Mouse (Mus musculus): ENCODE measurements around the gene Gch1. TPM values are rescaled to one million over a fixed set of nuclear protein-coding genes. Genes with fewer than 3 reads are reported as not detected.

The Gch1 gene
- polyA plus RNA-seq, 1 experiment from 2014 or later: 1.3 TPM

GRCm38 (mm10) chr14:47193506-47193905 is 4.3 kb upstream of the Gch1 start:
- no peak for ATAC-seq (ENCODE audit: insufficient number of reproducible peaks, low FRiP score, low TSS enrichment, low read depth)
- no peaks in the 10 kb centered on the region for H3K36me3 ChIP-seq (ENCODE audit: control insufficient read depth, insufficient read depth, low read length)
- 82% methylated on average over 6 of the region's 6 CpGs for WGBS

GRCm38 (mm10) chr14:47191861-47192260 is 2.6 kb upstream of the Gch1 start:
- Histone ChIP-seq H3K27ac (replicated peaks; ENCODE audit: low read depth, low read length) (no peak overlapping the region), H3K9me3 (ENCODE audit: control insufficient read depth, low read length) (no peaks in the 10 kb centered on the region), H3K36me3 (ENCODE audit: control insufficient read depth, insufficient read depth, low read length) (no peaks in the 10 kb centered on the region), H3K27me3 (ENCODE audit: control insufficient read depth, insufficient read depth, low read length) (peaks cover 11% of the 10 kb centered on the region), H3K4me3 (ENCODE audit: low read depth, low read length) (no peak overlapping the region), H3K4me1 (ENCODE audit: control insufficient read depth, insufficient read depth, low read length) (0 out of 2 replicates have a peak, but pooled peaks cover 4% of the 10 kb centered on the region), H3K4me2 (ENCODE audit: low read depth, severe bottlenecking) (no peak overlapping the region), H3K9ac (ENCODE audit: low read length) (no peak overlapping the region)
- no peak for ATAC-seq (ENCODE audit: insufficient number of reproducible peaks, low FRiP score, low TSS enrichment, low read depth)
- WGBS: 37% methylated on average over 5 of the region's 5 CpGs
- no peak for DNase-seq (ENCODE audit: low spot score)

More at GRCm38 (mm10) chr14:47193506-47193905, 4.3 kb upstream of the Gch1 start:
- Histone ChIP-seq H3K9ac (ENCODE audit: low read length) (no peak overlapping the region), H3K4me1 (ENCODE audit: control insufficient read depth, insufficient read depth, low read length) (0 out of 2 replicates have a peak, but pooled peaks cover 3% of the 10 kb centered on the region), H3K27me3 (ENCODE audit: control insufficient read depth, insufficient read depth, low read length) (peaks cover 1% of the 10 kb centered on the region; the same call in 1 of the 2 replicates), H3K4me2 (ENCODE audit: low read depth, severe bottlenecking) (no peak overlapping the region), H3K9me3 (ENCODE audit: control insufficient read depth, low read length) (no peaks in the 10 kb centered on the region), H3K27ac (replicated peaks; ENCODE audit: low read depth, low read length) (no peak overlapping the region), H3K4me3 (ENCODE audit: low read depth, low read length) (no peak overlapping the region)
- DNase-seq (ENCODE audit: low spot score): no peak

- no peaks in the 10 kb centered on the region for H3K36me3 ChIP-seq (ENCODE audit: control insufficient read depth, insufficient read depth, low read length)
- no peak overlapping the region for H3K9ac ChIP-seq (ENCODE audit: low read length)
- H3K4me3 ChIP-seq (ENCODE audit: low read depth, low read length): no peak overlapping the region
- H3K4me2 ChIP-seq (ENCODE audit: low read depth, severe bottlenecking): no peak overlapping the region
- H3K9me3 ChIP-seq (ENCODE audit: control insufficient read depth, low read length): no peaks in the 10 kb centered on the region
- no peak for DNase-seq (ENCODE audit: low spot score)
- no peak for ATAC-seq (ENCODE audit: insufficient number of reproducible peaks, low FRiP score, low TSS enrichment, low read depth)
- peaks cover 11% of the 10 kb centered on the region for H3K27me3 ChIP-seq (ENCODE audit: control insufficient read depth, insufficient read depth, low read length)
- no peak overlapping the region for H3K27ac ChIP-seq (replicated peaks; ENCODE audit: low read depth, low read length)
- H3K4me1 ChIP-seq (ENCODE audit: control insufficient read depth, insufficient read depth, low read length): 0 out of 2 replicates have a peak, but pooled peaks cover 4% of the 10 kb centered on the region
- WGBS: 69% methylated on average over 4 of the region's 4 CpGs
These were observed 1.4 kb upstream of the Gch1 start for GRCm38 (mm10) chr14:47190626-47191025.

DNA sequence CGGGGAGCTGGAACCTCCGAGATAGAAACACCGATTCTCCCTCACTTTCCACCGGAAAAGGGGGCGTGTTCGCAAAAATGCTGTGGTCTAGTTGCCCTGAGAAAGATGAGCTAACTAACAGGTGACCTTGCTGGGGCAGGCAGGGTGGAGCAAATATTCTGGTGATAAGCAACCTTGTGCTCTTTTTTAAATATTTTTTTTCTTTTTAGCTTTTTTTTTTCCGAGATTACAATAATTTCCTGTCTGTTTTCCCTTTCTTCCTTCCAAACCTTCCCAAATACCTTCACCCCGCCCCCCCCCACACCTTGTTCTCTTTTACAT is 382 bp upstream of the Gch1 start:
- DNase-seq (ENCODE audit: low spot score): no peak
- WGBS: 15% methylated on average over 8 of the region's 8 CpGs
- peak overlapping the region; percentile 58 for H3K4me3 ChIP-seq (ENCODE audit: low read depth, low read length)
- H3K9me3 ChIP-seq (ENCODE audit: control insufficient read depth, low read length): no peaks in the 10 kb centered on the region
- 0 out of 2 replicates have a peak, but pooled peaks cover 4% of the 10 kb centered on the region for H3K4me1 ChIP-seq (ENCODE audit: control insufficient read depth, insufficient read depth, low read length)
- peaks cover 11% of the 10 kb centered on the region for H3K27me3 ChIP-seq (ENCODE audit: control insufficient read depth, insufficient read depth, low read length)
- peak overlapping the region; percentile 89 for H3K4me2 ChIP-seq (ENCODE audit: low read depth, severe bottlenecking)
- no peak overlapping the region for H3K9ac ChIP-seq (ENCODE audit: low read length)
- H3K36me3 ChIP-seq (ENCODE audit: control insufficient read depth, insufficient read depth, low read length): no peaks in the 10 kb centered on the region
- no peak overlapping the region for H3K27ac ChIP-seq (replicated peaks; ENCODE audit: low read depth, low read length)
- peak; percentile 38; the same call in 1 of the 2 replicates for ATAC-seq (ENCODE audit: insufficient number of reproducible peaks, low FRiP score, low TSS enrichment, low read depth)

- Histone ChIP-seq H3K4me3 (ENCODE audit: low read depth, low read length) (peak overlapping the region; percentile 58), H3K36me3 (ENCODE audit: control insufficient read depth, insufficient read depth, low read length) (no peaks in the 10 kb centered on the region), H3K4me1 (ENCODE audit: control insufficient read depth, insufficient read depth, low read length) (0 out of 2 replicates have a peak, but pooled peaks cover 4% of the 10 kb centered on the region), H3K9ac (ENCODE audit: low read length) (peak overlapping the region; percentile 32; the same call in 1 of the 2 replicates), H3K27ac (replicated peaks; ENCODE audit: low read depth, low read length) (no peak overlapping the region), H3K9me3 (ENCODE audit: control insufficient read depth, low read length) (no peaks in the 10 kb centered on the region), H3K4me2 (ENCODE audit: low read depth, severe bottlenecking) (peak overlapping the region; percentile 89), H3K27me3 (ENCODE audit: control insufficient read depth, insufficient read depth, low read length) (peaks cover 11% of the 10 kb centered on the region)
- 0 out of 2 replicates have a peak, but pooled peaks have one; percentile 18 for ATAC-seq (ENCODE audit: insufficient number of reproducible peaks, low FRiP score, low TSS enrichment, low read depth)
- under 1% methylated on average over 16 of the region's 16 CpGs for WGBS
- no peak for DNase-seq (ENCODE audit: low spot score)
These were observed 752 bp downstream of the Gch1 start for GRCm38 (mm10) chr14:47188475-47188847.

DNA sequence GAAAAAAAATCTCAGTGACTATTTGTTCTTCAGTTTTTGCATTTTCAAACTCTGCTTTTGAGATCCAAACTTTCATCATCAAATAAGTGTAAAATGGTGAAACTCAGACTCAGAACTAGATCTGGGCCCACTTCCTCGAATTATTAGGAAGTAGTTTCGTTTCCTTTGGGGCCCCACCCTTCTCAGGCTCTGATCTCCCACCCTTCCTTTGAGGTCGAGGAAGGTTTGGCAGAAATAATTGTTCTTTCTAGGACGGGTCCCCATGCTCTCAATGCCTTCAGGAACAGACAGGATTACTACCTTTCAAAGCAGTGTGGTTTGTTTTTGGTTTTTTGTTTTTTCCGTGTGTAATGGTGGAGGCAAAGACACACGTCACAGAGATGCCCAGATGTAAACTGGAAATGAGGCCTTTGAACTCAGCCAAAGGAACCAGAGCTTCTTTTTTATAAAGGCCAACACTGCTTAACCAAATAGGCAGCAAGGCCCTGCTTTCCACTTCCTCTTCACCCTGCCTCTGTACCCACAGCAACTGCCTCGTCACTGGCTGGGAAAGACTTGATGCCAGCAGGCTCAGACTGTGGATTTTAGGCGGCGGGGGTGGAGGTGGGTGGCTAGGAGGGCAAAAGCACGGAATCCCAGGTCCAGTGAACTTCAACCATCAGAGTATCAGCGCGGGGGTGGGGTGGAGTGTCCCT is 1.4 kb downstream of the Gch1 start:
- no peaks in the 10 kb centered on the region for H3K9me3 ChIP-seq (ENCODE audit: control insufficient read depth, low read length)
- peak overlapping the region; percentile 89; the same call in 1 of the 2 replicates for H3K4me2 ChIP-seq (ENCODE audit: low read depth, severe bottlenecking)
- H3K36me3 ChIP-seq (ENCODE audit: control insufficient read depth, insufficient read depth, low read length): no peaks in the 10 kb centered on the region
- no peak overlapping the region for H3K9ac ChIP-seq (ENCODE audit: low read length)
- 0 out of 2 replicates have a peak, but pooled peaks cover 4% of the 10 kb centered on the region for H3K4me1 ChIP-seq (ENCODE audit: control insufficient read depth, insufficient read depth, low read length)
- WGBS: 41% methylated on average over 12 of the region's 12 CpGs
- H3K27me3 ChIP-seq (ENCODE audit: control insufficient read depth, insufficient read depth, low read length): peaks cover 11% of the 10 kb centered on the region
- H3K4me3 ChIP-seq (ENCODE audit: low read depth, low read length): no peak overlapping the region
- H3K27ac ChIP-seq (replicated peaks; ENCODE audit: low read depth, low read length): no peak overlapping the region
- ATAC-seq (ENCODE audit: insufficient number of reproducible peaks, low FRiP score, low TSS enrichment, low read depth) (no peak), DNase-seq (ENCODE audit: low spot score) (no peak)

DNA sequence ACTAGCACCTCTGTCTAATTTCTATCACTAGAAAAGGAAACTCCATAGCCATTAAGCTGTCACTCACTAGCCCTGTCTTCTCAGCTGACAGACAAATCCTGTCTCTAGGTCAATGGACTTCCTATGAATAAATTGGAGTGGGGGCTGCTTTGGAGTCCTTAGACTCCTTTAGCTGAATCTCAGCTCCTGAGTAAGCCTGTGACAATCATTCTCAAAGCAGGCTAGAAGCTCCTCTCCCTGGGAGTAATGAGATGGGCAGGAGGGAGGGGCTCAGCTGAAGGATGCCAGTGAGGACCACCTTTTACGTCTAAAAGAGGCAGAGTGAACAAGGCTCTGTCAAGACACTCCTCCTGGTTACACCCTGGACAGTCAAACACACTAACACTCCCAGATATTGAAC is 2.0 kb downstream of the Gch1 start:
- 14% methylated on average over 1 of the region's 1 CpGs for WGBS
- DNase-seq (ENCODE audit: low spot score) (no peak), ATAC-seq (ENCODE audit: insufficient number of reproducible peaks, low FRiP score, low TSS enrichment, low read depth) (no peak)
- H3K36me3 ChIP-seq (ENCODE audit: control insufficient read depth, insufficient read depth, low read length): no peaks in the 10 kb centered on the region
- no peak overlapping the region for H3K27ac ChIP-seq (replicated peaks; ENCODE audit: low read depth, low read length)
- no peaks in the 10 kb centered on the region for H3K9me3 ChIP-seq (ENCODE audit: control insufficient read depth, low read length)
- peaks cover 11% of the 10 kb centered on the region for H3K27me3 ChIP-seq (ENCODE audit: control insufficient read depth, insufficient read depth, low read length)
- no peak overlapping the region for H3K9ac ChIP-seq (ENCODE audit: low read length)
- 0 out of 2 replicates have a peak, but pooled peaks cover 4% of the 10 kb centered on the region for H3K4me1 ChIP-seq (ENCODE audit: control insufficient read depth, insufficient read depth, low read length)
- H3K4me2 ChIP-seq (ENCODE audit: low read depth, severe bottlenecking): no peak overlapping the region
- H3K4me3 ChIP-seq (ENCODE audit: low read depth, low read length): no peak overlapping the region

- no peaks in the 10 kb centered on the region for H3K9me3 ChIP-seq (ENCODE audit: control insufficient read depth, low read length)
- peaks cover 11% of the 10 kb centered on the region for H3K27me3 ChIP-seq (ENCODE audit: control insufficient read depth, insufficient read depth, low read length)
- no peak overlapping the region for H3K9ac ChIP-seq (ENCODE audit: low read length)
- ATAC-seq (ENCODE audit: insufficient number of reproducible peaks, low FRiP score, low TSS enrichment, low read depth) (no peak), DNase-seq (ENCODE audit: low spot score) (no peak)
- 84% methylated on average over 2 of the region's 2 CpGs for WGBS
- 0 out of 2 replicates have a peak, but pooled peaks cover 4% of the 10 kb centered on the region for H3K4me1 ChIP-seq (ENCODE audit: control insufficient read depth, insufficient read depth, low read length)
- no peak overlapping the region for H3K4me2 ChIP-seq (ENCODE audit: low read depth, severe bottlenecking)
- H3K27ac ChIP-seq (replicated peaks; ENCODE audit: low read depth, low read length): no peak overlapping the region
- no peak overlapping the region for H3K4me3 ChIP-seq (ENCODE audit: low read depth, low read length)
- H3K36me3 ChIP-seq (ENCODE audit: control insufficient read depth, insufficient read depth, low read length): no peaks in the 10 kb centered on the region
These were observed 2.7 kb downstream of the Gch1 start for GRCm38 (mm10) chr14:47186561-47186960.
